In the genomic region with DNA sequence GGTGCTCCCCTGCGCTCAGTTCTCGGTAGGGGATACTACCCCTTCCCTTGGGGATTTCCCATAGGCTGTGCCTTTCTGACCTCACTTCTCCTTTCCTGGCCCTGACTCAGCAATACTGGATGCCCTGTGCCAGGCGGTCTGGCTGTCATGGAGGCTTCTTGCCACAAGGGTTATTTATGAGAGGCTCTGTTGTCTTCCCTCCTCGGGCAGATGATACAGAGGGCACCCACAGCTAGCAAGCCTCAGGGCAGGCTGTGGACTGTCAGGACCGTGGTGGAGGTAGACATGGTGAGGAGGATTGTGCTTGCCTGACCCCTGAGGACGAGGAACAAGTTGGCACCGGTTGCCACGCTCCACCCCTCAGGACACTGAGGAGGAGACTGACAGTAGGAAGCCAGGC, we compare ENCODE assay signal across 10 mouse cellular contexts. TPM values are rescaled to one million over a fixed set of nuclear protein-coding genes. Genes with fewer than 3 reads are reported as not detected.
A peak's percentile ranks its signal among the peaks of the same experiment; 100 is the strongest.
DNase-seq lines count a peak whose midpoint lies in the region; ATAC-seq lines count a peak whose summit lies in the region.
"Had no signal": no experiment of that assay in that cellular context is flagged by ENCODE, and none has a peak within 500 bp of the region (broad histone marks: within the 10 kb centered on the region; RNA-seq: fewer than 3 reads in every experiment).

No protein-coding gene starts in this region.

- no peaks in the 10 kb centered on the region for H3K36me3 ChIP-seq in kidney, embryonic 14.5 days (ENCODE audit: control insufficient read depth, insufficient read depth, low read length)

- no peak overlapping the region for H3K27ac ChIP-seq in kidney, embryonic 14.5 days (ENCODE audit: low read depth, low read length)

- no peak for ATAC-seq in kidney, embryonic 14.5 days (ENCODE audit: low FRiP score, low TSS enrichment)
- ATAC-seq in erythroid progenitor cell, adult 5-6 weeks (replicated peaks; ENCODE audit: low FRiP score, poor library complexity, severe bottlenecking) = no peak
- ATAC-seq in cerebellum, adult (ENCODE audit: insufficient number of reproducible peaks, low FRiP score, low TSS enrichment) = no peak

- 65% methylated on average over 8 of the region's 8 CpGs for WGBS in kidney, embryonic 14.5 days

- H3K9me3 ChIP-seq in kidney, embryonic 14.5 days (ENCODE audit: control insufficient read depth, low read length) = no peaks in the 10 kb centered on the region

- H3K4me2 ChIP-seq in kidney, embryonic 14.5 days (replicated peaks; ENCODE audit: low read depth, low read length) = no peak overlapping the region

- H3K4me1 ChIP-seq in kidney, embryonic 14.5 days (ENCODE audit: control insufficient read depth, insufficient read depth, low read length) = peaks cover 33% of the 10 kb centered on the region

- no peak overlapping the region for H3K4me3 ChIP-seq in kidney, embryonic 14.5 days (ENCODE audit: low read length)
- H3K4me3 ChIP-seq: myocyte had no signal

- DNase-seq in kidney, adult 11 months = peak; percentile 59
- peak; percentile 27 for DNase-seq in ES-CJ7 (ENCODE audit: low read depth, low spot score)
- DNase-seq in brain, adult 2 months (ENCODE audit: low read depth, low spot score) = peak; percentile 64
- peak; percentile 46 for DNase-seq in lung, postnatal 10 days
- no peak for DNase-seq in embryo, embryonic 11 days

- no peaks in the 10 kb centered on the region for H3K27me3 ChIP-seq in kidney, embryonic 14.5 days (ENCODE audit: control insufficient read depth, insufficient read depth, low read length)

- no peak overlapping the region for H3K9ac ChIP-seq in kidney, embryonic 14.5 days (ENCODE audit: low read depth, low read length)

RNA-seq across cellular contexts. Expression of a gene that starts 28.3 kb away (rescaled TPM):
- polyA plus RNA-seq in kidney, embryonic 14.5 days (2014; fragmentation: Nextera tagmentation; extraction: Ambion mirVana) = 10.2 and 13.2 TPM in 2 replicates
- total RNA-seq in erythroid progenitor cell, adult 5-6 weeks (2015; ENCODE audit: low replicate concordance) = not detected in 2 replicates
- 4.2 TPM in 1 of 2 replicates, not detected in the other for total RNA-seq in erythroid progenitor cell, adult 5-6 weeks (2017; ENCODE audit: low replicate concordance)
- total RNA-seq: heart, postnatal 14 days had no signal

RNA-seq across cellular contexts. Expression of a gene that starts 34.5 kb away (rescaled TPM):
- 70.9 and 92.5 TPM in 2 replicates for polyA plus RNA-seq in kidney, embryonic 14.5 days (2014; fragmentation: Nextera tagmentation; extraction: Ambion mirVana)
- 15.1 and 20.1 TPM in 2 replicates for total RNA-seq in erythroid progenitor cell, adult 5-6 weeks (2015; ENCODE audit: low replicate concordance)
- total RNA-seq in erythroid progenitor cell, adult 5-6 weeks (2017; ENCODE audit: low replicate concordance) = 10.6 and 12.7 TPM in 2 replicates

RNA-seq across cellular contexts. Expression of a gene that starts 39.1 kb away (rescaled TPM):
- 11.0 and 16.4 TPM in 2 replicates for polyA plus RNA-seq in kidney, embryonic 14.5 days (2014; fragmentation: Nextera tagmentation; extraction: Ambion mirVana)
- 15.9 and 17.2 TPM in 2 replicates for total RNA-seq in erythroid progenitor cell, adult 5-6 weeks (2015; ENCODE audit: low replicate concordance)
- total RNA-seq in erythroid progenitor cell, adult 5-6 weeks (2017; ENCODE audit: low replicate concordance) = 1.7 and 11.8 TPM in 2 replicates
